Mouse (Mus musculus) heart, postnatal 0 days (tissue): ENCODE data around the gene Ubl3. TPM values are rescaled to one million over a fixed set of nuclear protein-coding genes. Genes with fewer than 3 reads are reported as not detected.

ENCODE experiments used
- ATAC-seq: fragments of 200-750 bp; cut with Nextera tagmentation; 2 replicates; pipeline ENCODE4 v1.8.0; 2017; ENCODE audit warnings: low read depth, moderate number of reproducible peaks, moderate library complexity; ENCODE audit not compliant: insufficient read depth
- DNase-seq: peaks from one replicate; pipeline ENCODE4 v3.0.0-alpha.2; 2016; ENCODE audit warnings: low spot score
- H3K27ac ChIP-seq: fragments of 300-500 bp; sonication (generic); 2 replicates; pipeline ENCODE4 v1.5.1; 2014; ENCODE audit warnings: low read depth, mild to moderate bottlenecking
- H3K27me3 ChIP-seq: fragments of 300-500 bp; sonication (generic); 2 replicates; pipeline ENCODE4 v1.6.1; 2014; ENCODE audit warnings: low read length, mixed read lengths; ENCODE audit not compliant: control insufficient read depth, insufficient read depth
- H3K36me3 ChIP-seq: fragments of 300-500 bp; sonication (generic); replicated peaks from 2 replicates; pipeline ENCODE4 v1.6.1; 2014; ENCODE audit warnings: low read length, mixed read lengths; ENCODE audit not compliant: control insufficient read depth, insufficient read depth
- H3K4me1 ChIP-seq: fragments of 300-500 bp; sonication (generic); 2 replicates; pipeline ENCODE4 v1.6.1; 2014; ENCODE audit warnings: antibody characterized with exemption; ENCODE audit not compliant: control insufficient read depth, insufficient read depth
- H3K4me2 ChIP-seq: fragments of 300-500 bp; sonication (generic); 2 replicates; pipeline ENCODE4 v1.6.1; 2014; ENCODE audit warnings: low read depth, mild to moderate bottlenecking, low read length, moderate library complexity
- H3K4me3 ChIP-seq: fragments of 300-500 bp; sonication (generic); 2 replicates; pipeline ENCODE4 v1.5.1; 2014; ENCODE audit warnings: low read depth, low read length
- H3K9ac ChIP-seq: fragments of 300-500 bp; sonication (generic); replicated peaks from 2 replicates; pipeline ENCODE4 v1.6.1; 2014; ENCODE audit warnings: low read depth, low read length, mixed read lengths
- H3K9me3 ChIP-seq: fragments of 300-500 bp; sonication (generic); replicated peaks from 2 replicates; pipeline ENCODE4 v1.6.1; 2016; ENCODE audit warnings: low read length; ENCODE audit not compliant: control insufficient read depth
- CTCF ChIP-seq: IDR thresholded peaks from 2 replicates; pipeline ENCODE4 v1.5.1; 2016; ENCODE audit warnings: antibody characterized with exemption, control low read depth, low read depth
- EP300 ChIP-seq: IDR thresholded peaks from 2 replicates; pipeline ENCODE4 v1.6.1; 2016; ENCODE audit warnings: antibody characterized with exemption, low read depth
- WGBS: fragments of 180-500 bp; shearing (Covaris S2); extraction: QIAGEN DNeasy Blood & Tissue Kit; methylation state at CpG from one replicate; pipeline ENCODE4 v1.1.7; 2014; 5-methylcytosine and 5-hydroxymethylcytosine counted together
- polyA plus RNA-seq: library from polyadenylated mRNA; unstranded; fragments of >200 nt; fragmentation: Nextera tagmentation; extraction: Ambion mirVana; gene quantifications from 2 replicates; pipeline ENCODE4 v1.2.1, GENCODE M21; 2015
- total RNA-seq: library from RNA; depleted of rRNA; stranded (reverse); fragments of >200 nt; gene quantifications from 2 replicates; pipeline ENCODE4 v1.2.3, GENCODE M21; 2014; ENCODE audit warnings: low replicate concordance

Gene Ubl3
- total and polyA plus RNA-seq, 2 experiments from 2014 or later: 76.8 to 105 TPM

GRCm38 (mm10) chr5:148570571-148571304, 18.1 kb upstream of the Ubl3 start:
- Histone ChIP-seq H3K36me3 (no peaks in the 10 kb centered on the region), H3K27me3 (no peaks in the 10 kb centered on the region), H3K9ac (no peak overlapping the region), H3K4me2 (no peak overlapping the region), H3K4me1 (0 out of 2 replicates have a peak, but pooled peaks cover 4% of the 10 kb centered on the region), H3K4me3 (no peak overlapping the region), H3K27ac (no peak overlapping the region), H3K9me3 (0 out of 2 replicates have a peak, but pooled peaks cover 2% of the 10 kb centered on the region)
- WGBS: 85% methylated on average over 14 of the region's 14 CpGs
- ATAC-seq: no peak
- DNase-seq: no peak
- no peak for TF ChIP-seq EP300
- no peak for TF ChIP-seq CTCF

GRCm38 (mm10) chr5:148569444-148569843, 16.9 kb upstream of the Ubl3 start:
- peak; percentile 31 for DNase-seq
- peak overlapping the region; percentile 69 for H3K27ac ChIP-seq
- H3K4me2 ChIP-seq: peak overlapping the region; percentile 32

GRCm38 (mm10) chr5:148565636-148566035, 13.0 kb upstream of the Ubl3 start:
- DNase-seq (no peak), ATAC-seq (no peak)
- no peak overlapping the region for H3K27ac ChIP-seq
- H3K4me1 ChIP-seq: peaks cover 11% of the 10 kb centered on the region
- H3K4me3 ChIP-seq: no peak overlapping the region
- H3K9ac ChIP-seq: no peak overlapping the region
- no peaks in the 10 kb centered on the region for H3K27me3 ChIP-seq
- H3K36me3 ChIP-seq: no peaks in the 10 kb centered on the region
- TF ChIP-seq CTCF (no peak), EP300 (no peak)
- H3K9me3 ChIP-seq: 0 out of 2 replicates have a peak, but pooled peaks cover 2% of the 10 kb centered on the region
- no peak overlapping the region for H3K4me2 ChIP-seq
- 61% methylated on average over 6 of the region's 6 CpGs for WGBS

More at GRCm38 (mm10) chr5:148569444-148569843, 16.9 kb upstream of the Ubl3 start:
- Histone ChIP-seq H3K27me3 (no peaks in the 10 kb centered on the region), H3K9ac (no peak overlapping the region), H3K4me3 (peak overlapping the region; percentile 5; the same call in 1 of the 2 replicates), H3K36me3 (no peaks in the 10 kb centered on the region), H3K9me3 (0 out of 2 replicates have a peak, but pooled peaks cover 2% of the 10 kb centered on the region), H3K4me1 (0 out of 2 replicates have a peak, but pooled peaks cover 5% of the 10 kb centered on the region)
- TF ChIP-seq EP300 (no peak), CTCF (no peak)
- 42% methylated on average over 13 of the region's 13 CpGs for WGBS
- peak; percentile 75; the same call in 1 of the 2 replicates for ATAC-seq

DNA sequence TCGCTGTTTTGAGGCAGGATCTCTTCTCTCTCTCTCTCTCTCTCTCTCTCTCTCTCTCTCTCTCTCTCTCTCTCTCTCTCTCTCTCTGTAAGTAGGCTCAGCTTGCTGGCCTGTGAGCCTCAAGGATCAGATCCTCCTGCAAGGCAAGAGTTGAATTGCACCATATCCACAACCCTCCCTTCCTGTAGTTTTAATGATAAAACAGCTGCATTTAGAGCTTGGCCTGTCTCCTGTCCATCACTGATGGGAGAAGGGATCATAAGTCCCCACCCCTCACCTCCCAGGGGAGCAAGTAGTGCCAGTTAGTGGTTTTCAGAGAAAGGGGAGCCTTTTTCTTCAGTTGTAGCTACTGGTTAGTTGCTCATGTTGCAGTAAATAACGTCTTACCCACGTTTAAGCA, 11.5 kb upstream of the Ubl3 start:
- ATAC-seq: no peak

GRCm38 (mm10) chr5:148563281-148563680, 10.7 kb upstream of the Ubl3 start:
- ATAC-seq: no peak
- no peak for TF ChIP-seq EP300
- TF ChIP-seq CTCF: no peak
- Histone ChIP-seq H3K27ac (no peak overlapping the region), H3K9me3 (0 out of 2 replicates have a peak, but pooled peaks cover 2% of the 10 kb centered on the region), H3K9ac (no peak overlapping the region), H3K4me1 (peaks cover 11% of the 10 kb centered on the region), H3K4me2 (no peak overlapping the region), H3K4me3 (no peak overlapping the region), H3K27me3 (no peaks in the 10 kb centered on the region), H3K36me3 (no peaks in the 10 kb centered on the region)
- DNase-seq: peak; percentile 41
- WGBS: 57% methylated on average over 4 of the region's 4 CpGs

More for the DNA sequence above, 11.5 kb upstream of the Ubl3 start:
- Histone ChIP-seq H3K9me3 (0 out of 2 replicates have a peak, but pooled peaks cover 2% of the 10 kb centered on the region), H3K4me2 (no peak overlapping the region), H3K4me1 (peaks cover 11% of the 10 kb centered on the region), H3K9ac (no peak overlapping the region), H3K36me3 (no peaks in the 10 kb centered on the region), H3K27me3 (no peaks in the 10 kb centered on the region), H3K27ac (no peak overlapping the region), H3K4me3 (no peak overlapping the region)
- 87% methylated on average over 3 of the region's 3 CpGs for WGBS
- DNase-seq: no peak
- no peak for TF ChIP-seq CTCF
- no peak for TF ChIP-seq EP300
